Mouse (Mus musculus) liver, embryonic 16.5 days (tissue): ENCODE measurements around the gene Frmd4a. TPM values are rescaled to one million over a fixed set of nuclear protein-coding genes. Genes with fewer than 3 reads are reported as not detected.

Experiments used
- ATAC-seq: fragments of 200-750 bp; cut with Nextera tagmentation; 2 replicates; pipeline ENCODE4 v1.8.0; 2017; ENCODE audit warnings: low read depth, mild to moderate bottlenecking, moderate number of reproducible peaks, moderate library complexity
- H3K27ac ChIP-seq: fragments of 300-500 bp; sonication (generic); 2 replicates; pipeline ENCODE4 v1.5.1; 2014; ENCODE audit warnings: mild to moderate bottlenecking, low read length
- H3K27me3 ChIP-seq: fragments of 300-500 bp; sonication (generic); 2 replicates; pipeline ENCODE4 v1.6.1; 2014; ENCODE audit warnings: low read depth, low read length, mixed read lengths; ENCODE audit not compliant: control insufficient read depth, insufficient read depth
- H3K36me3 ChIP-seq: fragments of 300-500 bp; sonication (generic); 2 replicates; pipeline ENCODE4 v1.6.1; 2014; ENCODE audit warnings: mild to moderate bottlenecking; ENCODE audit not compliant: control insufficient read depth, insufficient read depth
- H3K4me1 ChIP-seq: fragments of 300-500 bp; sonication (generic); 2 replicates; pipeline ENCODE4 v1.6.1; 2014; ENCODE audit warnings: low read depth, low read length, mixed read lengths; ENCODE audit not compliant: control insufficient read depth
- H3K4me2 ChIP-seq: fragments of 300-500 bp; sonication (generic); 2 replicates; pipeline ENCODE4 v1.6.1; 2014; ENCODE audit warnings: low read depth, low read length, mixed read lengths
- H3K4me3 ChIP-seq: fragments of 300-500 bp; sonication (generic); 2 replicates; pipeline ENCODE4 v1.5.1; 2014; ENCODE audit warnings: low read depth, mild to moderate bottlenecking, low read length
- H3K9ac ChIP-seq: fragments of 300-500 bp; sonication (generic); 2 replicates; pipeline ENCODE4 v1.6.1; 2014; ENCODE audit warnings: low read depth, low read length
- H3K9me3 ChIP-seq: fragments of 300-500 bp; sonication (generic); replicated peaks from 2 replicates; pipeline ENCODE4 v1.6.1; 2016; ENCODE audit warnings: low read length; ENCODE audit not compliant: control insufficient read depth
- WGBS: fragments of 180-500 bp; shearing (Covaris S2); extraction: QIAGEN DNeasy Blood & Tissue Kit; methylation state at CpG from one replicate; pipeline ENCODE4 v1.1.7; 2014; ENCODE audit not compliant: insufficient replicate concordance; 5-methylcytosine and 5-hydroxymethylcytosine counted together
- polyA plus RNA-seq: library from polyadenylated mRNA; unstranded; fragments of >200 nt; fragmentation: Nextera tagmentation; extraction: Ambion mirVana; gene quantifications from 2 replicates; pipeline ENCODE4 v1.2.1, GENCODE M21; 2015

Frmd4a gene
- polyA plus RNA-seq, 1 experiment from 2014 or later: 19.8 TPM

GRCm38 (mm10) chr2:4209234-4209633 lies 191.7 kb downstream of the Frmd4a start:
- H3K27ac ChIP-seq: no peak overlapping the region
- 65% methylated on average over 7 of the region's 7 CpGs for WGBS
- no peak overlapping the region for H3K4me3 ChIP-seq
- no peak overlapping the region for H3K4me2 ChIP-seq
- ATAC-seq: no peak
- no peaks in the 10 kb centered on the region for H3K9me3 ChIP-seq
- H3K9ac ChIP-seq: no peak overlapping the region
- no peaks in the 10 kb centered on the region for H3K4me1 ChIP-seq
- H3K36me3 ChIP-seq: no peaks in the 10 kb centered on the region
- H3K27me3 ChIP-seq: no peaks in the 10 kb centered on the region

GRCm38 (mm10) chr2:4222497-4222828 lies 204.9 kb downstream of the Frmd4a start:
- H3K4me2 ChIP-seq: no peak overlapping the region
- H3K4me1 ChIP-seq: no peaks in the 10 kb centered on the region
- no peaks in the 10 kb centered on the region for H3K27me3 ChIP-seq
- H3K9ac ChIP-seq: no peak overlapping the region
- WGBS: 3% methylated on average over 1 of the region's 1 CpGs
- no peak overlapping the region for H3K4me3 ChIP-seq
- no peaks in the 10 kb centered on the region for H3K36me3 ChIP-seq
- no peak overlapping the region for H3K27ac ChIP-seq
- no peaks in the 10 kb centered on the region for H3K9me3 ChIP-seq
- ATAC-seq: no peak

GRCm38 (mm10) chr2:4223316-4223715 lies 205.8 kb downstream of the Frmd4a start:
- no peak for ATAC-seq
- H3K4me1 ChIP-seq: no peaks in the 10 kb centered on the region
- WGBS: 66% methylated on average over 6 of the region's 6 CpGs

GRCm38 (mm10) chr2:4226941-4227558 lies 209.5 kb downstream of the Frmd4a start:
- 58% methylated on average over 7 of the region's 7 CpGs for WGBS
- H3K36me3 ChIP-seq: no peaks in the 10 kb centered on the region
- no peak for ATAC-seq

More at GRCm38 (mm10) chr2:4223316-4223715, 205.8 kb downstream of the Frmd4a start:
- H3K27me3 ChIP-seq: no peaks in the 10 kb centered on the region
- no peak overlapping the region for H3K9ac ChIP-seq
- no peaks in the 10 kb centered on the region for H3K36me3 ChIP-seq
- H3K27ac ChIP-seq: no peak overlapping the region
- H3K4me2 ChIP-seq: no peak overlapping the region
- no peak overlapping the region for H3K4me3 ChIP-seq
- no peaks in the 10 kb centered on the region for H3K9me3 ChIP-seq

GRCm38 (mm10) chr2:4227563-4227962 lies 210.0 kb downstream of the Frmd4a start:
- Histone ChIP-seq H3K27me3 (no peaks in the 10 kb centered on the region), H3K9me3 (no peaks in the 10 kb centered on the region), H3K4me1 (no peaks in the 10 kb centered on the region), H3K4me3 (no peak overlapping the region), H3K27ac (no peak overlapping the region), H3K9ac (no peak overlapping the region), H3K4me2 (no peak overlapping the region), H3K36me3 (no peaks in the 10 kb centered on the region)
- no peak for ATAC-seq
- 35% methylated on average over 4 of the region's 4 CpGs for WGBS

More at GRCm38 (mm10) chr2:4226941-4227558, 209.5 kb downstream of the Frmd4a start:
- Histone ChIP-seq H3K9ac (no peak overlapping the region), H3K4me1 (no peaks in the 10 kb centered on the region), H3K9me3 (no peaks in the 10 kb centered on the region), H3K27me3 (no peaks in the 10 kb centered on the region), H3K4me3 (no peak overlapping the region), H3K27ac (no peak overlapping the region), H3K4me2 (no peak overlapping the region)

GRCm38 (mm10) chr2:4228510-4228909 lies 211.0 kb downstream of the Frmd4a start:
- Histone ChIP-seq H3K9ac (no peak overlapping the region), H3K4me1 (no peaks in the 10 kb centered on the region), H3K9me3 (no peaks in the 10 kb centered on the region), H3K27me3 (no peaks in the 10 kb centered on the region), H3K4me2 (no peak overlapping the region), H3K36me3 (no peaks in the 10 kb centered on the region), H3K4me3 (no peak overlapping the region), H3K27ac (no peak overlapping the region)
- WGBS: 33% methylated on average over 3 of the region's 3 CpGs
- ATAC-seq: no peak

- ATAC-seq: no peak
- H3K4me2 ChIP-seq: no peak overlapping the region
- WGBS: 17% methylated on average over 3 of the region's 3 CpGs
- no peaks in the 10 kb centered on the region for H3K4me1 ChIP-seq
- H3K9me3 ChIP-seq: no peaks in the 10 kb centered on the region
- H3K27ac ChIP-seq: no peak overlapping the region
- H3K27me3 ChIP-seq: no peaks in the 10 kb centered on the region
- no peak overlapping the region for H3K9ac ChIP-seq
- no peaks in the 10 kb centered on the region for H3K36me3 ChIP-seq
- no peak overlapping the region for H3K4me3 ChIP-seq
These were observed 214.8 kb downstream of the Frmd4a start for GRCm38 (mm10) chr2:4232335-4232734.

GRCm38 (mm10) chr2:4232761-4233322 lies 215.3 kb downstream of the Frmd4a start:
- no peaks in the 10 kb centered on the region for H3K36me3 ChIP-seq
- no peak overlapping the region for H3K27ac ChIP-seq
- H3K27me3 ChIP-seq: no peaks in the 10 kb centered on the region
- H3K4me2 ChIP-seq: no peak overlapping the region
- no peak for ATAC-seq
- H3K4me3 ChIP-seq: no peak overlapping the region
- no peaks in the 10 kb centered on the region for H3K9me3 ChIP-seq
- H3K4me1 ChIP-seq: no peaks in the 10 kb centered on the region
- H3K9ac ChIP-seq: no peak overlapping the region
- WGBS: 30% methylated on average over 10 of the region's 10 CpGs

- 53% methylated on average over 5 of the region's 5 CpGs for WGBS
- H3K4me3 ChIP-seq: no peak overlapping the region
- no peaks in the 10 kb centered on the region for H3K9me3 ChIP-seq
- H3K4me2 ChIP-seq: no peak overlapping the region
- no peak for ATAC-seq
- H3K9ac ChIP-seq: no peak overlapping the region
- H3K27ac ChIP-seq: no peak overlapping the region
- no peaks in the 10 kb centered on the region for H3K4me1 ChIP-seq
- H3K27me3 ChIP-seq: no peaks in the 10 kb centered on the region
- H3K36me3 ChIP-seq: no peaks in the 10 kb centered on the region
These were observed 220.2 kb downstream of the Frmd4a start for GRCm38 (mm10) chr2:4237686-4238085.
